Mouse (Mus musculus): ENCODE data around the gene Acsm5.

DNA sequence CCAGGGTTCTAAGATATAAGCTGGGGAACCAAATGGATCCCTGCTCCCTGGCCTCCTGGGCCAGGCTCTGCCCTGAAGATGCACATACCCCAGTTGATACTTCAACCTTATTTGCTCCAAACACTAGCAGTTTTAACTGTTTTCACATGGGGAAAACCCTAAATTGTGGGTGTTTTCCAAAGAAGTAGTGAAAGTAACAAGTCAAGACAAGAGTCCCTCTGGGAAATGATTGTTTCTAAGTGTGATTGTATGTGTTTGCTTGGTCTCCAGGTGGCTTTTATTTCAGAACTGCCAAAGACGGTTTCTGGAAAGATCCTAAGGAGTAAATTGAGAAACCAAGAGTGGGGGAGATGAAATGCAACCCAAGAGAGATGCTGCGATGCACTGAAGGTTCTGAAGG is 23.2 kb downstream of the Acsm5 start:
- TF ChIP-seq E2F4 (IDR thresholded peaks at IDR 0.05; ENCODE audit: borderline replicate concordance, low read depth, low read length): no peak
- TF ChIP-seq POLR2AphosphoS2 (IDR thresholded peaks at IDR 0.05; ENCODE audit: low read length): no peak
- TF ChIP-seq CTCF (IDR thresholded peaks at IDR 0.05 in 2 of 3, conservative IDR thresholded peaks at IDR 0.05 in 1 of 3; ENCODE audit: control insufficient read depth in 1 of 3, insufficient read depth in 1 of 3, low read depth in 2 of 3, low read length in 3 of 3, poor library complexity in 1 of 3, severe bottlenecking in 1 of 3): no peak
- TF ChIP-seq UBTF (IDR thresholded peaks at IDR 0.05; ENCODE audit: borderline replicate concordance, insufficient read depth, low read depth, low read length): no peak
